Mouse (Mus musculus): ENCODE results near the gene Ucn3. TPM values are rescaled to one million over a fixed set of nuclear protein-coding genes. Genes with fewer than 3 reads are reported as not detected.

Gene Ucn3
- polyA plus RNA-seq, 1 experiment from 2014 or later, result 0.51 TPM

GRCm38 (mm10) chr13:3944699-3945098 lies 450 bp downstream of the Ucn3 start:
- no peak for TF ChIP-seq CTCF (IDR thresholded peaks at IDR 0.05; ENCODE audit: low read depth)
- no peaks in the 10 kb centered on the region for H3K27me3 ChIP-seq (replicated peaks; ENCODE audit: control insufficient read depth, insufficient read depth, low read length)
- peak; percentile 79 for ATAC-seq
- H3K9ac ChIP-seq (ENCODE audit: low read depth, low read length), result no peak overlapping the region
- WGBS, result 35% methylated on average over 7 of the region's 7 CpGs
- H3K4me3 ChIP-seq (ENCODE audit: low read depth, low read length), result no peak overlapping the region
- H3K36me3 ChIP-seq (ENCODE audit: control insufficient read depth, insufficient read depth), result no peaks in the 10 kb centered on the region
- H3K4me1 ChIP-seq (replicated peaks; ENCODE audit: control insufficient read depth, insufficient read depth, low read length), result no peaks in the 10 kb centered on the region
- no peaks in the 10 kb centered on the region for H3K9me3 ChIP-seq (ENCODE audit: control insufficient read depth)
- H3K27ac ChIP-seq (ENCODE audit: low read depth, low read length), result no peak overlapping the region; the same call in 1 of the 2 replicates
- peak overlapping the region; percentile 37 for H3K4me2 ChIP-seq (replicated peaks; ENCODE audit: low read depth)

- no peak for TF ChIP-seq CTCF (IDR thresholded peaks at IDR 0.05; ENCODE audit: low read depth)
- Histone ChIP-seq H3K4me3 (ENCODE audit: low read depth, low read length) (no peak overlapping the region), H3K9ac (ENCODE audit: low read depth, low read length) (no peak overlapping the region), H3K36me3 (ENCODE audit: control insufficient read depth, insufficient read depth) (no peaks in the 10 kb centered on the region), H3K4me2 (replicated peaks; ENCODE audit: low read depth) (peak overlapping the region; percentile 54), H3K27me3 (replicated peaks; ENCODE audit: control insufficient read depth, insufficient read depth, low read length) (no peaks in the 10 kb centered on the region), H3K4me1 (replicated peaks; ENCODE audit: control insufficient read depth, insufficient read depth, low read length) (0 out of 2 replicates have a peak, but pooled peaks cover 4% of the 10 kb centered on the region), H3K9me3 (ENCODE audit: control insufficient read depth) (no peaks in the 10 kb centered on the region), H3K27ac (ENCODE audit: low read depth, low read length) (peak overlapping the region; percentile 58; the same call in 1 of the 2 replicates)
- 47% methylated on average over 6 of the region's 6 CpGs for WGBS
- ATAC-seq, result peak; percentile 86
Measured at GRCm38 (mm10) chr13:3926046-3926445, 19.1 kb downstream of the Ucn3 start.

DNA sequence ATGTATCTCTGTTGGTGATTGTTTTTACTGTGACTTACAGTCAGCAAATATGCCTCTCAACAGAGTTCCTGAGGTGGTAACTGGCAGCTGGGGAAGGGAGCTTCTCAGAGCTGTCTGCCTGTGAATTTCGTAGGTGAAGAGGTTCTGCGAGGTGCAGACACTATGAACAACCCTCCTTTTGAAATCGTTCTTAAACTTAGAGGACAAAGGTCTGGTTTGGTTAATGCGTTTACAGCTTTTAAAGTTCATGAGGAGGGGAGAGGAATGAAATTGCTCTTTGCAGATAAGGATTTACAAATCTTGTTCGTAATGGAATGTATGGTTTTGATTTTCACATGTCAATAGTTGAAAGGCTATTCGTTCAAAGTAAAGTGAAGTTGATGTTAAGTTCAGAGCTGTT lies 19.5 kb downstream of the Ucn3 start:
- peak overlapping the region; percentile 54 for H3K4me2 ChIP-seq (replicated peaks; ENCODE audit: low read depth)
- peak; percentile 37; the same call in 1 of the 2 replicates for ATAC-seq
- 33% methylated on average over 6 of the region's 6 CpGs for WGBS

GRCm38 (mm10) chr13:3924483-3924882 lies 20.7 kb downstream of the Ucn3 start:
- 50% methylated on average over 5 of the region's 5 CpGs for WGBS
- TF ChIP-seq CTCF (IDR thresholded peaks at IDR 0.05; ENCODE audit: low read depth), result no peak
- Histone ChIP-seq H3K27ac (ENCODE audit: low read depth, low read length) (peak overlapping the region; percentile 41; the same call in 1 of the 2 replicates), H3K4me2 (replicated peaks; ENCODE audit: low read depth) (peak overlapping the region; percentile 54), H3K4me3 (ENCODE audit: low read depth, low read length) (peak overlapping the region; percentile 35), H3K9me3 (ENCODE audit: control insufficient read depth) (no peaks in the 10 kb centered on the region), H3K9ac (ENCODE audit: low read depth, low read length) (no peak overlapping the region), H3K36me3 (ENCODE audit: control insufficient read depth, insufficient read depth) (no peaks in the 10 kb centered on the region), H3K4me1 (replicated peaks; ENCODE audit: control insufficient read depth, insufficient read depth, low read length) (0 out of 2 replicates have a peak, but pooled peaks cover 4% of the 10 kb centered on the region), H3K27me3 (replicated peaks; ENCODE audit: control insufficient read depth, insufficient read depth, low read length) (no peaks in the 10 kb centered on the region)
- peak; percentile 48; the same call in 1 of the 2 replicates for ATAC-seq

More for the DNA sequence above, 19.5 kb downstream of the Ucn3 start:
- Histone ChIP-seq H3K9ac (ENCODE audit: low read depth, low read length) (no peak overlapping the region), H3K4me1 (replicated peaks; ENCODE audit: control insufficient read depth, insufficient read depth, low read length) (0 out of 2 replicates have a peak, but pooled peaks cover 4% of the 10 kb centered on the region), H3K27ac (ENCODE audit: low read depth, low read length) (peak overlapping the region; percentile 58), H3K9me3 (ENCODE audit: control insufficient read depth) (no peaks in the 10 kb centered on the region), H3K27me3 (replicated peaks; ENCODE audit: control insufficient read depth, insufficient read depth, low read length) (no peaks in the 10 kb centered on the region), H3K36me3 (ENCODE audit: control insufficient read depth, insufficient read depth) (no peaks in the 10 kb centered on the region), H3K4me3 (ENCODE audit: low read depth, low read length) (peak overlapping the region; percentile 7; the same call in 1 of the 2 replicates)
- TF ChIP-seq CTCF (IDR thresholded peaks at IDR 0.05; ENCODE audit: low read depth), result no peak

- no peaks in the 10 kb centered on the region for H3K4me1 ChIP-seq (replicated peaks; ENCODE audit: control insufficient read depth, insufficient read depth, low read length)
- H3K27ac ChIP-seq (ENCODE audit: low read depth, low read length), result peak within 1 kb of the TSS; percentile 50; the same call in 1 of the 2 replicates
- no peaks in the 10 kb centered on the region for H3K27me3 ChIP-seq (replicated peaks; ENCODE audit: control insufficient read depth, insufficient read depth, low read length)
- under 1% methylated on average over 52 of the region's 52 CpGs for WGBS
- peak within 1 kb of the TSS; percentile 95 for H3K4me3 ChIP-seq (ENCODE audit: low read depth, low read length)
- no peaks in the 10 kb centered on the region for H3K9me3 ChIP-seq (ENCODE audit: control insufficient read depth)
- peak within 1 kb of the TSS; percentile 86 for H3K4me2 ChIP-seq (replicated peaks; ENCODE audit: low read depth)
- TF ChIP-seq CTCF (IDR thresholded peaks at IDR 0.05; ENCODE audit: low read depth), result no peak
- H3K36me3 ChIP-seq (ENCODE audit: control insufficient read depth, insufficient read depth), result no peaks in the 10 kb centered on the region
- peak within 1 kb of the TSS; percentile 82 for H3K9ac ChIP-seq (ENCODE audit: low read depth, low read length)
- peak; percentile 94 for ATAC-seq
Measured at GRCm38 (mm10) chr13:3917571-3918311, 27.4 kb downstream of the Ucn3 start, which contains the start of the genes Net1 and Tubal3. Gene Net1 (minus strand): TSS chr13:3918220. Gene Tubal3 (plus strand): TSS chr13:3918274.

- Histone ChIP-seq H3K4me3 (ENCODE audit: low read depth, low read length) (no peak overlapping the region), H3K36me3 (ENCODE audit: control insufficient read depth, insufficient read depth) (no peaks in the 10 kb centered on the region), H3K27me3 (replicated peaks; ENCODE audit: control insufficient read depth, insufficient read depth, low read length) (no peaks in the 10 kb centered on the region), H3K9ac (ENCODE audit: low read depth, low read length) (no peak overlapping the region), H3K4me1 (replicated peaks; ENCODE audit: control insufficient read depth, insufficient read depth, low read length) (no peaks in the 10 kb centered on the region), H3K9me3 (ENCODE audit: control insufficient read depth) (no peaks in the 10 kb centered on the region), H3K27ac (ENCODE audit: low read depth, low read length) (no peak overlapping the region), H3K4me2 (replicated peaks; ENCODE audit: low read depth) (no peak overlapping the region)
- no peak for TF ChIP-seq CTCF (IDR thresholded peaks at IDR 0.05; ENCODE audit: low read depth)
- WGBS, result 34% methylated on average over 4 of the region's 4 CpGs
- ATAC-seq, result no peak
Measured at GRCm38 (mm10) chr13:3913504-3913903, 31.6 kb downstream of the Ucn3 start.
